Mouse (Mus musculus) ES-E14 (cell line): ENCODE measurements around the gene Fam57a. TPM values are rescaled to one million over a fixed set of nuclear protein-coding genes. Genes with fewer than 3 reads are reported as not detected.

Experiments used
- DNase-seq: peaks from one replicate; pipeline ENCODE4 v3.0.0-alpha.2; 2013; ENCODE audit warnings: low read depth, low spot score
- H3K27ac ChIP-seq: 2 replicates; pipeline ENCODE4 v1.5.1; 2012; ENCODE audit warnings: low read depth, mild to moderate bottlenecking, low read length, moderate library complexity, mixed read lengths; ENCODE audit not compliant: poor library complexity, insufficient read depth, severe bottlenecking
- H3K36me3 ChIP-seq: 2 replicates; pipeline ENCODE4 v1.6.1; 2012; ENCODE audit warnings: mild to moderate bottlenecking, low read length, moderate library complexity, mixed read lengths; ENCODE audit not compliant: control insufficient read depth, poor library complexity, insufficient read depth, severe bottlenecking
- H3K4me1 ChIP-seq, 2 experiments: fragments of 150-350 bp in 1 of 2; sonication (generic) in 1 of 2; 2 replicates each; pipeline ENCODE4 v1.6.1; 2012; ENCODE audit warnings: low read length in 2 of 2, mild to moderate bottlenecking in 1 of 2, mixed read lengths in 1 of 2; ENCODE audit not compliant: control insufficient read depth in 2 of 2, insufficient read depth in 2 of 2, poor library complexity in 1 of 2
- H3K4me3 ChIP-seq, 2 experiments: fragments of 150-350 bp in 1 of 2; sonication (generic) in 1 of 2; 2 replicates each; pipeline ENCODE4 v1.5.1; 2012; ENCODE audit warnings: low read length in 2 of 2, low read depth in 1 of 2, mild to moderate bottlenecking in 1 of 2, mixed read lengths in 1 of 2; ENCODE audit not compliant: insufficient read depth in 1 of 2, poor library complexity in 1 of 2, severe bottlenecking in 1 of 2
- H3K9ac ChIP-seq: 2 replicates; pipeline ENCODE4 v1.6.1; 2012; ENCODE audit warnings: low read depth, mild to moderate bottlenecking, low read length, mixed read lengths; ENCODE audit not compliant: poor library complexity, insufficient read depth, severe bottlenecking
- H3K9me3 ChIP-seq: fragments of 150-350 bp; sonication (generic); 2 replicates; pipeline ENCODE4 v1.6.1; 2012; ENCODE audit warnings: low read depth, mild to moderate bottlenecking, low read length; ENCODE audit not compliant: control insufficient read depth, insufficient read depth
- CHD2 ChIP-seq: IDR thresholded peaks from 2 replicates; pipeline ENCODE4 v1.6.1; 2014; ENCODE audit warnings: mild to moderate bottlenecking, low read depth, low read length, inconsistent platforms
- HCFC1 ChIP-seq: IDR thresholded peaks from 2 replicates; pipeline ENCODE4 v1.6.1; 2012; ENCODE audit warnings: low read length, inconsistent platforms, borderline replicate concordance; ENCODE audit not compliant: insufficient read depth
- MAFK ChIP-seq: IDR thresholded peaks from 2 replicates; pipeline ENCODE4 v1.6.1; 2014; ENCODE audit warnings: mild to moderate bottlenecking, low read depth, low read length, inconsistent platforms; ENCODE audit not compliant: insufficient read depth
- ZC3H11A ChIP-seq: IDR thresholded peaks from 2 replicates; pipeline ENCODE4 v1.6.1; 2012; ENCODE audit warnings: low read depth, mild to moderate bottlenecking, inconsistent platforms, low read length, borderline replicate concordance
- ZNF384 ChIP-seq: IDR thresholded peaks from 2 replicates; pipeline ENCODE4 v1.6.1; 2012; ENCODE audit warnings: low read depth, low read length, inconsistent platforms
- in situ Hi-C, 2 experiments: fragments of 600-800 bp; cut with MboI; formaldehyde crosslinking; loops; one replicate each; pipeline ENCODE4 v1.15.1; 2025; ENCODE audit warnings: low sequenced_read_pairs in 2 of 2, inconsistent platforms in 1 of 2; ENCODE audit not compliant: unreplicated experiment in 2 of 2
- total RNA-seq: library from RNA; depleted of rRNA; stranded (reverse); fragments of 300-350 nt; gene quantifications from 2 replicates; pipeline ENCODE4 v1.2.3, GENCODE M21; 2012

Gene Fam57a
- total RNA-seq, 1 experiment, result 11.3 TPM

- in situ Hi-C loops, result no loop called here
- H3K4me1 ChIP-seq, result 0 out of 4 replicates have a peak, but pooled peaks cover 0 to 2% of the 10 kb centered on the region in 2 experiments
These were observed 67.0 kb downstream of the Fam57a start for GRCm38 (mm10) chr11:76246439-76246838.

GRCm38 (mm10) chr11:76247239-76247638 is 67.8 kb downstream of the Fam57a start:
- Histone ChIP-seq H3K4me3 (no peak overlapping the region), H3K36me3 (peaks cover 9% of the 10 kb centered on the region), H3K4me1 (0 out of 4 replicates have a peak, but pooled peaks cover 0 to 2% of the 10 kb centered on the region in 2 experiments), H3K27ac (no peak overlapping the region), H3K9ac (no peak overlapping the region), H3K9me3 (no peaks in the 10 kb centered on the region)
- TF ChIP-seq CHD2 (no peak), ZNF384 (no peak), MAFK (no peak)
- no peak for DNase-seq
- in situ Hi-C loops, result no loop called here

More at GRCm38 (mm10) chr11:76246439-76246838, 67.0 kb downstream of the Fam57a start:
- no peak overlapping the region for H3K4me3 ChIP-seq
- no peak overlapping the region for H3K27ac ChIP-seq
- H3K36me3 ChIP-seq, result peaks cover 9% of the 10 kb centered on the region
- no peaks in the 10 kb centered on the region for H3K9me3 ChIP-seq
- no peak overlapping the region for H3K9ac ChIP-seq
- no peak for TF ChIP-seq ZNF384
- no peak for TF ChIP-seq HCFC1
- peak; percentile 82 for TF ChIP-seq MAFK
- no peak for TF ChIP-seq CHD2
- no peak for DNase-seq

- no peak for DNase-seq
- no peak for TF ChIP-seq ZNF384
- no peak for TF ChIP-seq CHD2
- no peak for TF ChIP-seq ZC3H11A
- Histone ChIP-seq H3K9ac (no peak overlapping the region), H3K4me3 (no peak overlapping the region), H3K4me1 (no peaks in the 10 kb centered on the region), H3K27ac (no peak overlapping the region), H3K9me3 (no peaks in the 10 kb centered on the region), H3K36me3 (peaks cover 9% of the 10 kb centered on the region)
- in situ Hi-C loops, result loop anchor here in 1 of 2 experiments (5.0 kb wide), 1 partner anchor 145 kb away; the partner anchor contains the start of gene Nxn
These were observed 72.6 kb downstream of the Fam57a start for GRCm38 (mm10) chr11:76252036-76252435.

- Histone ChIP-seq H3K9ac (no peak overlapping the region), H3K36me3 (peaks cover 13% of the 10 kb centered on the region), H3K9me3 (no peaks in the 10 kb centered on the region), H3K4me3 (no peak overlapping the region), H3K4me1 (no peaks in the 10 kb centered on the region), H3K27ac (no peak overlapping the region)
- in situ Hi-C loops, result loop anchor here in 1 of 2 experiments (5.0 kb wide), 1 partner anchor 144 kb away; the partner anchor contains the start of gene Nxn
- TF ChIP-seq ZC3H11A, result peak; percentile 85
- TF ChIP-seq ZNF384, result no peak
- DNase-seq, result peak; percentile 47
These were observed 73.9 kb downstream of the Fam57a start for GRCm38 (mm10) chr11:76253145-76253917.

GRCm38 (mm10) chr11:76253918-76254264 is 74.4 kb downstream of the Fam57a start:
- peaks cover 15% of the 10 kb centered on the region for H3K36me3 ChIP-seq
- H3K4me3 ChIP-seq, result no peak overlapping the region
- in situ Hi-C loops, result loop anchor here in 1 of 2 experiments (5.0 kb wide), 1 partner anchor 143 kb away; the partner anchor contains the start of gene Nxn
- no peak overlapping the region for H3K9ac ChIP-seq
- H3K9me3 ChIP-seq, result no peaks in the 10 kb centered on the region
- TF ChIP-seq MAFK (no peak), CHD2 (no peak), HCFC1 (no peak), ZNF384 (no peak), ZC3H11A (no peak)
- no peaks in the 10 kb centered on the region for H3K4me1 ChIP-seq
- no peak for DNase-seq
- no peak overlapping the region for H3K27ac ChIP-seq
